In genomic region chr2:17868145-17868544, GRCm38 (mm10) we compare ENCODE assay signal across 13 mouse cellular contexts.
DNase-seq lines count a peak whose midpoint lies in the region; ATAC-seq lines count a peak whose summit lies in the region.
"Had no signal": no experiment of that assay in that cellular context is flagged by ENCODE, and none has a peak within 500 bp of the region (broad histone marks: within the 10 kb centered on the region; RNA-seq: fewer than 3 reads in every experiment).

No protein-coding gene starts in this region.

- H3K4me2 ChIP-seq in forebrain, embryonic 15.5 days (replicated peaks) = no peak overlapping the region
- H3K4me2 ChIP-seq in kidney, embryonic 14.5 days (replicated peaks; ENCODE audit: low read depth, low read length) = no peak overlapping the region
- peak overlapping the region; percentile 7; the same call in 1 of the 2 replicates for H3K4me2 ChIP-seq in embryonic facial prominence, embryonic 13.5 days
- H3K4me2 ChIP-seq: hindbrain, embryonic 15.5 days had no signal

- peak overlapping the region; percentile 74 for H3K27ac ChIP-seq in forebrain, embryonic 10.5 days
- H3K27ac ChIP-seq in forebrain, embryonic 15.5 days (replicated peaks) = no peak overlapping the region
- peak overlapping the region; percentile 52 for H3K27ac ChIP-seq in kidney, embryonic 14.5 days (ENCODE audit: low read depth, low read length)
- no peak overlapping the region for H3K27ac ChIP-seq in embryonic facial prominence, embryonic 13.5 days
- H3K27ac ChIP-seq: hindbrain, embryonic 15.5 days; macrophage had no signal

- H3K9me3 ChIP-seq in forebrain, embryonic 10.5 days = no peaks in the 10 kb centered on the region
- no peaks in the 10 kb centered on the region for H3K9me3 ChIP-seq in forebrain, embryonic 15.5 days
- no peaks in the 10 kb centered on the region for H3K9me3 ChIP-seq in kidney, embryonic 14.5 days (ENCODE audit: control insufficient read depth, low read length)
- H3K9me3 ChIP-seq in embryonic facial prominence, embryonic 13.5 days = no peaks in the 10 kb centered on the region
- H3K9me3 ChIP-seq: hindbrain, embryonic 15.5 days had no signal

- H3K9ac ChIP-seq in forebrain, embryonic 15.5 days (replicated peaks) = no peak overlapping the region
- H3K9ac ChIP-seq in kidney, embryonic 14.5 days (ENCODE audit: low read depth, low read length) = no peak overlapping the region
- H3K9ac ChIP-seq in embryonic facial prominence, embryonic 13.5 days = 0 out of 2 replicates have a peak overlapping the region, but pooled peaks have one; percentile 32
- H3K9ac ChIP-seq: hindbrain, embryonic 15.5 days had no signal

- H3K36me3 ChIP-seq in forebrain, embryonic 10.5 days (replicated peaks) = no peaks in the 10 kb centered on the region
- no peaks in the 10 kb centered on the region for H3K36me3 ChIP-seq in forebrain, embryonic 15.5 days
- H3K36me3 ChIP-seq in kidney, embryonic 14.5 days (ENCODE audit: control insufficient read depth, insufficient read depth, low read length) = no peaks in the 10 kb centered on the region
- no peaks in the 10 kb centered on the region for H3K36me3 ChIP-seq in embryonic facial prominence, embryonic 13.5 days
- H3K36me3 ChIP-seq: hindbrain, embryonic 15.5 days had no signal

- no peak for ATAC-seq in forebrain, embryonic 15.5 days (replicated peaks)
- peak; percentile 76 for ATAC-seq in kidney, embryonic 14.5 days (ENCODE audit: low FRiP score, low TSS enrichment)
- ATAC-seq in embryonic facial prominence, embryonic 13.5 days (ENCODE audit: insufficient number of reproducible peaks, insufficient read depth, low FRiP score, low TSS enrichment, low read depth) = no peak
- no peak for ATAC-seq in megakaryocyte, adult 5-6 weeks (ENCODE audit: poor library complexity, severe bottlenecking)

- intact Hi-C loops in gastrocnemius, postnatal 36 days (cut with DNase I) = no loop called here

- peak; percentile 51 for DNase-seq in forebrain, embryonic 10.5 days (ENCODE audit: extremely low spot score, low spot score)
- DNase-seq in kidney, adult 18-20 months = no peak
- peak; percentile 63 for DNase-seq in R1 (ENCODE audit: low read depth, low spot score)
- no peak for DNase-seq in gastrocnemius, postnatal 36 days
- DNase-seq: adrenal gland, postnatal 25 days; liver; lung, adult 2 months had no signal

- H3K4me1 ChIP-seq in forebrain, embryonic 10.5 days = peaks cover 60% of the 10 kb centered on the region
- no peaks in the 10 kb centered on the region for H3K4me1 ChIP-seq in forebrain, embryonic 15.5 days
- H3K4me1 ChIP-seq in kidney, embryonic 14.5 days (ENCODE audit: control insufficient read depth, insufficient read depth, low read length) = peaks cover 12% of the 10 kb centered on the region; the same call in 1 of the 2 replicates
- H3K4me1 ChIP-seq in embryonic facial prominence, embryonic 13.5 days = peaks cover 26% of the 10 kb centered on the region
- H3K4me1 ChIP-seq: hindbrain, embryonic 15.5 days had no signal

- peaks cover 20% of the 10 kb centered on the region for H3K27me3 ChIP-seq in forebrain, embryonic 10.5 days (ENCODE audit: poor library complexity, severe bottlenecking)
- H3K27me3 ChIP-seq in forebrain, embryonic 15.5 days = no peaks in the 10 kb centered on the region
- H3K27me3 ChIP-seq in kidney, embryonic 14.5 days (ENCODE audit: control insufficient read depth, insufficient read depth, low read length) = no peaks in the 10 kb centered on the region
- no peaks in the 10 kb centered on the region for H3K27me3 ChIP-seq in embryonic facial prominence, embryonic 13.5 days
- H3K27me3 ChIP-seq: hindbrain, embryonic 15.5 days had no signal

- 3% methylated on average over 9 of the region's 9 CpGs for WGBS in forebrain, embryonic 10.5 days
- WGBS in forebrain, embryonic 15.5 days = 13% methylated on average over 9 of the region's 9 CpGs
- 11% methylated on average over 9 of the region's 9 CpGs for WGBS in kidney, embryonic 14.5 days
- 10% methylated on average over 9 of the region's 9 CpGs for WGBS in embryonic facial prominence, embryonic 13.5 days

- H3K4me3 ChIP-seq in forebrain, embryonic 10.5 days = peak overlapping the region; percentile 26
- H3K4me3 ChIP-seq in forebrain, embryonic 15.5 days = no peak overlapping the region
- H3K4me3 ChIP-seq in kidney, embryonic 14.5 days (ENCODE audit: low read length) = no peak overlapping the region
- no peak overlapping the region for H3K4me3 ChIP-seq in embryonic facial prominence, embryonic 13.5 days
- H3K4me3 ChIP-seq: hindbrain, embryonic 15.5 days had no signal

Comparison
In these comparisons a context has a peak if more than half of its experiments do, and no peak if none do; other contexts are left out.
1. H3K27ac ChIP-seq: peak in forebrain, embryonic 10.5 days (single experiment) and kidney, embryonic 14.5 days (single experiment); none in forebrain, embryonic 15.5 days (single experiment) and embryonic facial prominence, embryonic 13.5 days (single experiment).
2. DNase-seq: peak in forebrain, embryonic 10.5 days (single experiment) and R1 (single experiment); none in kidney, adult 18-20 months (single experiment) and gastrocnemius, postnatal 36 days (0 of 2).